Mouse (Mus musculus): ENCODE measurements around the gene Nrde2. TPM values are rescaled to one million over a fixed set of nuclear protein-coding genes. Genes with fewer than 3 reads are reported as not detected.

Nrde2 gene
- total RNA-seq, 2 experiments from 2014 or later: 8.4 to 11.9 TPM

GRCm38 (mm10) chr12:100075715-100076114 is 83.7 kb downstream of the Nrde2 start:
- DNase-seq: no peak
- intact Hi-C loops (cut with DNase I): no loop called here

Other genes starting within 250 kb of the Nrde2 start
- under 1 TPM; 0.50 to 0.63 TPM for gene Kcnk13, start 195.2 kb downstream of the Nrde2 start, total RNA-seq (2021)
- gene Psmc1, start 49.5 kb downstream of the Nrde2 start, total RNA-seq (2021): 100 to 1,000 TPM; 134 to 135 TPM
- 100 to 1,000 TPM; 282 to 334 TPM for gene Calm1, start 39.8 kb upstream of the Nrde2 start, total RNA-seq (2021)

Data from heart, postnatal 14 days (tissue).